Mouse (Mus musculus): ENCODE results near the gene Scnn1a. TPM values are rescaled to one million over a fixed set of nuclear protein-coding genes. Genes with fewer than 3 reads are reported as not detected.

Gene Scnn1a
- polyA plus RNA-seq, 1 experiment from 2014 or later: 18.5 TPM

- no peak for DNase-seq (ENCODE audit: low spot score)
- no peaks in the 10 kb centered on the region for H3K36me3 ChIP-seq (ENCODE audit: control insufficient read depth, insufficient read depth, low read length)
Observed at GRCm38 (mm10) chr6:125319919-125320296, 551 bp upstream of the Scnn1a start.

GRCm38 (mm10) chr6:125321114-125321855 is 826 bp downstream of the Scnn1a start:
- Histone ChIP-seq H3K27me3 (ENCODE audit: control insufficient read depth, insufficient read depth, low read length) (no peaks in the 10 kb centered on the region), H3K9ac (ENCODE audit: low read length) (peak overlapping the region; percentile 38), H3K4me1 (replicated peaks; ENCODE audit: control insufficient read depth, insufficient read depth) (0 out of 2 replicates have a peak, but pooled peaks cover 2% of the 10 kb centered on the region), H3K4me3 (ENCODE audit: low read depth, low read length) (peak overlapping the region; percentile 22), H3K4me2 (replicated peaks; ENCODE audit: low read depth) (peak overlapping the region; percentile 45), H3K36me3 (ENCODE audit: control insufficient read depth, insufficient read depth, low read length) (no peaks in the 10 kb centered on the region), H3K9me3 (ENCODE audit: control insufficient read depth, low read length) (no peaks in the 10 kb centered on the region), H3K27ac (replicated peaks) (peak overlapping the region; percentile 82)
- DNase-seq (ENCODE audit: low spot score): peak; percentile 71
- peak; percentile 63 for ATAC-seq (ENCODE audit: low FRiP score, low TSS enrichment)
- no peak for TF ChIP-seq EP300 (optimal IDR thresholded peaks at IDR 0.05)
- no peak for TF ChIP-seq CTCF (IDR thresholded peaks at IDR 0.05; ENCODE audit: low read depth)
- 17% methylated on average over 26 of the region's 26 CpGs for WGBS

More at GRCm38 (mm10) chr6:125319919-125320296, 551 bp upstream of the Scnn1a start:
- peak overlapping the region; percentile 71 for H3K27ac ChIP-seq (replicated peaks)
- H3K27me3 ChIP-seq (ENCODE audit: control insufficient read depth, insufficient read depth, low read length): no peaks in the 10 kb centered on the region
- ATAC-seq (ENCODE audit: low FRiP score, low TSS enrichment): no peak
- H3K9ac ChIP-seq (ENCODE audit: low read length): no peak overlapping the region
- H3K4me1 ChIP-seq (replicated peaks; ENCODE audit: control insufficient read depth, insufficient read depth): 0 out of 2 replicates have a peak, but pooled peaks cover 2% of the 10 kb centered on the region
- H3K9me3 ChIP-seq (ENCODE audit: control insufficient read depth, low read length): no peaks in the 10 kb centered on the region
- H3K4me2 ChIP-seq (replicated peaks; ENCODE audit: low read depth): no peak overlapping the region
- no peak overlapping the region for H3K4me3 ChIP-seq (ENCODE audit: low read depth, low read length)
- TF ChIP-seq EP300 (optimal IDR thresholded peaks at IDR 0.05): no peak
- peak; percentile 9; the same call in 1 of the 2 replicates for TF ChIP-seq CTCF (IDR thresholded peaks at IDR 0.05; ENCODE audit: low read depth)

- peak overlapping the region; percentile 45 for H3K4me2 ChIP-seq (replicated peaks; ENCODE audit: low read depth)
- no peaks in the 10 kb centered on the region for H3K36me3 ChIP-seq (ENCODE audit: control insufficient read depth, insufficient read depth, low read length)
- no peaks in the 10 kb centered on the region for H3K9me3 ChIP-seq (ENCODE audit: control insufficient read depth, low read length)
- 0 out of 2 replicates have a peak, but pooled peaks cover 2% of the 10 kb centered on the region for H3K4me1 ChIP-seq (replicated peaks; ENCODE audit: control insufficient read depth, insufficient read depth)
- TF ChIP-seq EP300 (optimal IDR thresholded peaks at IDR 0.05): no peak
- no peak for TF ChIP-seq CTCF (IDR thresholded peaks at IDR 0.05; ENCODE audit: low read depth)
- peak overlapping the region; percentile 65; the same call in 1 of the 2 replicates for H3K27ac ChIP-seq (replicated peaks)
- ATAC-seq (ENCODE audit: low FRiP score, low TSS enrichment) (peak; percentile 25; the same call in 1 of the 2 replicates), DNase-seq (ENCODE audit: low spot score) (peak; percentile 49)
- 49% methylated on average over 13 of the region's 13 CpGs for WGBS
- 0 out of 2 replicates have a peak overlapping the region, but pooled peaks have one; percentile 13 for H3K9ac ChIP-seq (ENCODE audit: low read length)
- H3K27me3 ChIP-seq (ENCODE audit: control insufficient read depth, insufficient read depth, low read length): no peaks in the 10 kb centered on the region
- H3K4me3 ChIP-seq (ENCODE audit: low read depth, low read length): 0 out of 2 replicates have a peak overlapping the region, but pooled peaks have one; percentile 22
Observed at GRCm38 (mm10) chr6:125322794-125323193, 2.3 kb downstream of the Scnn1a start.

GRCm38 (mm10) chr6:125323547-125323946 is 3.1 kb downstream of the Scnn1a start:
- H3K9ac ChIP-seq (ENCODE audit: low read length): no peak overlapping the region
- H3K36me3 ChIP-seq (ENCODE audit: control insufficient read depth, insufficient read depth, low read length): no peaks in the 10 kb centered on the region
- ATAC-seq (ENCODE audit: low FRiP score, low TSS enrichment) (no peak), DNase-seq (ENCODE audit: low spot score) (no peak)
- no peaks in the 10 kb centered on the region for H3K27me3 ChIP-seq (ENCODE audit: control insufficient read depth, insufficient read depth, low read length)
- no peak for TF ChIP-seq EP300 (optimal IDR thresholded peaks at IDR 0.05)
- no peak for TF ChIP-seq CTCF (IDR thresholded peaks at IDR 0.05; ENCODE audit: low read depth)
- H3K27ac ChIP-seq (replicated peaks): 0 out of 2 replicates have a peak overlapping the region, but pooled peaks have one; percentile 53
- H3K4me2 ChIP-seq (replicated peaks; ENCODE audit: low read depth): no peak overlapping the region
- WGBS: 47% methylated on average over 6 of the region's 6 CpGs
- no peak overlapping the region for H3K4me3 ChIP-seq (ENCODE audit: low read depth, low read length)
- 0 out of 2 replicates have a peak, but pooled peaks cover 2% of the 10 kb centered on the region for H3K4me1 ChIP-seq (replicated peaks; ENCODE audit: control insufficient read depth, insufficient read depth)
- no peaks in the 10 kb centered on the region for H3K9me3 ChIP-seq (ENCODE audit: control insufficient read depth, low read length)

GRCm38 (mm10) chr6:125325337-125325736 is 4.9 kb downstream of the Scnn1a start:
- Histone ChIP-seq H3K27ac (replicated peaks) (no peak overlapping the region), H3K9me3 (ENCODE audit: control insufficient read depth, low read length) (no peaks in the 10 kb centered on the region), H3K4me3 (ENCODE audit: low read depth, low read length) (no peak overlapping the region), H3K36me3 (ENCODE audit: control insufficient read depth, insufficient read depth, low read length) (no peaks in the 10 kb centered on the region), H3K9ac (ENCODE audit: low read length) (no peak overlapping the region), H3K27me3 (ENCODE audit: control insufficient read depth, insufficient read depth, low read length) (no peaks in the 10 kb centered on the region), H3K4me1 (replicated peaks; ENCODE audit: control insufficient read depth, insufficient read depth) (0 out of 2 replicates have a peak, but pooled peaks cover 2% of the 10 kb centered on the region), H3K4me2 (replicated peaks; ENCODE audit: low read depth) (no peak overlapping the region)
- ATAC-seq (ENCODE audit: low FRiP score, low TSS enrichment) (no peak), DNase-seq (ENCODE audit: low spot score) (no peak)
- WGBS: 45% methylated on average over 6 of the region's 6 CpGs
- TF ChIP-seq EP300 (optimal IDR thresholded peaks at IDR 0.05): no peak
- no peak for TF ChIP-seq CTCF (IDR thresholded peaks at IDR 0.05; ENCODE audit: low read depth)

GRCm38 (mm10) chr6:125328243-125328642 is 7.8 kb downstream of the Scnn1a start:
- ATAC-seq (ENCODE audit: low FRiP score, low TSS enrichment) (no peak), DNase-seq (ENCODE audit: low spot score) (peak; percentile 27)
- no peak for TF ChIP-seq EP300 (optimal IDR thresholded peaks at IDR 0.05)
- TF ChIP-seq CTCF (IDR thresholded peaks at IDR 0.05; ENCODE audit: low read depth): peak; percentile 67
- no peak overlapping the region for H3K9ac ChIP-seq (ENCODE audit: low read length)
- no peaks in the 10 kb centered on the region for H3K9me3 ChIP-seq (ENCODE audit: control insufficient read depth, low read length)
- no peak overlapping the region for H3K4me3 ChIP-seq (ENCODE audit: low read depth, low read length)
- no peaks in the 10 kb centered on the region for H3K36me3 ChIP-seq (ENCODE audit: control insufficient read depth, insufficient read depth, low read length)
- H3K27ac ChIP-seq (replicated peaks): no peak overlapping the region
- H3K27me3 ChIP-seq (ENCODE audit: control insufficient read depth, insufficient read depth, low read length): no peaks in the 10 kb centered on the region
- no peaks in the 10 kb centered on the region for H3K4me1 ChIP-seq (replicated peaks; ENCODE audit: control insufficient read depth, insufficient read depth)
- no peak overlapping the region for H3K4me2 ChIP-seq (replicated peaks; ENCODE audit: low read depth)
- WGBS: 81% methylated on average over 5 of the region's 5 CpGs
